Mouse (Mus musculus) embryonic facial prominence, embryonic 14.5 days (tissue): Measurements from ENCODE around the gene Ctnnd2. TPM values are rescaled to one million over a fixed set of nuclear protein-coding genes. Genes with fewer than 3 reads are reported as not detected.
A peak's percentile ranks its signal among the peaks of the same experiment; 100 is the strongest.

Experiments
- ATAC-seq: fragments of 200-750 bp; cut with Nextera tagmentation; 2 replicates; pipeline ENCODE4 v1.8.0; 2017; ENCODE audit warnings: low read depth, moderate number of reproducible peaks, moderate TSS enrichment
- DNase-seq: peaks from one replicate; pipeline ENCODE4 v3.0.0-alpha.2; 2015; ENCODE audit warnings: low spot score
- H3K27ac ChIP-seq: fragments of 300-500 bp; sonication (generic); replicated peaks from 2 replicates; pipeline ENCODE4 v1.5.1; 2014; ENCODE audit warnings: low read depth, mild to moderate bottlenecking, low read length, moderate library complexity
- H3K27me3 ChIP-seq: fragments of 300-500 bp; sonication (generic); replicated peaks from 2 replicates; pipeline ENCODE4 v1.6.1; 2014; ENCODE audit warnings: low read length; ENCODE audit not compliant: control insufficient read depth, insufficient read depth
- H3K36me3 ChIP-seq: fragments of 300-500 bp; sonication (generic); 2 replicates; pipeline ENCODE4 v1.6.1; 2014; ENCODE audit warnings: low read length, mixed read lengths; ENCODE audit not compliant: control insufficient read depth, insufficient read depth
- H3K4me1 ChIP-seq: fragments of 300-500 bp; sonication (generic); 2 replicates; pipeline ENCODE4 v1.6.1; 2014; ENCODE audit warnings: antibody characterized with exemption, low read length; ENCODE audit not compliant: control insufficient read depth, insufficient read depth
- H3K4me2 ChIP-seq: fragments of 300-500 bp; sonication (generic); 2 replicates; pipeline ENCODE4 v1.6.1; 2014; ENCODE audit warnings: low read depth, mild to moderate bottlenecking, low read length, moderate library complexity, mixed read lengths
- H3K4me3 ChIP-seq: fragments of 300-500 bp; sonication (generic); 2 replicates; pipeline ENCODE4 v1.5.1; 2014; ENCODE audit warnings: low read depth, mild to moderate bottlenecking, low read length
- H3K9ac ChIP-seq: fragments of 300-500 bp; sonication (generic); 2 replicates; pipeline ENCODE4 v1.6.1; 2014; ENCODE audit warnings: low read depth, mild to moderate bottlenecking, low read length, moderate library complexity, mixed read lengths
- H3K9me3 ChIP-seq: fragments of 300-500 bp; sonication (generic); 2 replicates; pipeline ENCODE4 v1.6.1; 2016; ENCODE audit warnings: low read length; ENCODE audit not compliant: control insufficient read depth
- WGBS: fragments of 180-500 bp; shearing (Covaris S2); extraction: QIAGEN DNeasy Blood & Tissue Kit; methylation state at CpG from one replicate; pipeline ENCODE4 v1.1.7; 2014; 5-methylcytosine and 5-hydroxymethylcytosine counted together
- polyA plus RNA-seq: library from polyadenylated mRNA; unstranded; fragments of >200 nt; fragmentation: Nextera tagmentation; extraction: Ambion mirVana; gene quantifications from 2 replicates; pipeline ENCODE4 v1.2.1, GENCODE M21; 2014

Gene Ctnnd2
- polyA plus RNA-seq, 1 experiment from 2014 or later, result 7.9 TPM

- no peak for ATAC-seq
- WGBS, result 56% methylated on average over 5 of the region's 5 CpGs
Observed at GRCm38 (mm10) chr15:30212746-30213145, 40.4 kb downstream of the Ctnnd2 start.

GRCm38 (mm10) chr15:30215871-30216270, 43.5 kb downstream of the Ctnnd2 start:
- no peaks in the 10 kb centered on the region for H3K36me3 ChIP-seq
- DNase-seq (no peak), ATAC-seq (no peak)
- no peaks in the 10 kb centered on the region for H3K4me1 ChIP-seq
- H3K9me3 ChIP-seq, result no peaks in the 10 kb centered on the region
- no peak overlapping the region for H3K4me3 ChIP-seq
- no peak overlapping the region for H3K4me2 ChIP-seq
- 72% methylated on average over 4 of the region's 4 CpGs for WGBS
- H3K27ac ChIP-seq, result no peak overlapping the region
- no peak overlapping the region for H3K9ac ChIP-seq
- no peaks in the 10 kb centered on the region for H3K27me3 ChIP-seq

More at GRCm38 (mm10) chr15:30212746-30213145, 40.4 kb downstream of the Ctnnd2 start:
- Histone ChIP-seq H3K9me3 (no peaks in the 10 kb centered on the region), H3K36me3 (no peaks in the 10 kb centered on the region), H3K4me3 (no peak overlapping the region), H3K27me3 (no peaks in the 10 kb centered on the region), H3K9ac (no peak overlapping the region), H3K27ac (no peak overlapping the region), H3K4me2 (no peak overlapping the region), H3K4me1 (no peaks in the 10 kb centered on the region)
- DNase-seq, result no peak

- no peaks in the 10 kb centered on the region for H3K27me3 ChIP-seq
- no peaks in the 10 kb centered on the region for H3K4me1 ChIP-seq
- 87% methylated on average over 4 of the region's 4 CpGs for WGBS
- DNase-seq, result no peak
- H3K4me3 ChIP-seq, result no peak overlapping the region
- H3K27ac ChIP-seq, result no peak overlapping the region
- ATAC-seq, result no peak
- no peak overlapping the region for H3K9ac ChIP-seq
- no peak overlapping the region for H3K4me2 ChIP-seq
- H3K9me3 ChIP-seq, result no peaks in the 10 kb centered on the region
- H3K36me3 ChIP-seq, result no peaks in the 10 kb centered on the region
Observed at GRCm38 (mm10) chr15:30229112-30229511, 56.7 kb downstream of the Ctnnd2 start.

GRCm38 (mm10) chr15:30235210-30236034, 63.0 kb downstream of the Ctnnd2 start:
- no peak overlapping the region for H3K27ac ChIP-seq
- H3K4me3 ChIP-seq, result no peak overlapping the region
- H3K9me3 ChIP-seq, result no peaks in the 10 kb centered on the region
- H3K4me1 ChIP-seq, result no peaks in the 10 kb centered on the region
- DNase-seq (no peak), ATAC-seq (no peak)
- WGBS, result 83% methylated on average over 10 of the region's 10 CpGs
- H3K4me2 ChIP-seq, result no peak overlapping the region
- no peaks in the 10 kb centered on the region for H3K36me3 ChIP-seq
- H3K9ac ChIP-seq, result no peak overlapping the region
- no peaks in the 10 kb centered on the region for H3K27me3 ChIP-seq

- H3K36me3 ChIP-seq, result no peaks in the 10 kb centered on the region
- H3K4me3 ChIP-seq, result no peak overlapping the region
- no peak overlapping the region for H3K27ac ChIP-seq
- H3K27me3 ChIP-seq, result no peaks in the 10 kb centered on the region
- ATAC-seq (no peak), DNase-seq (peak; percentile 48)
- no peaks in the 10 kb centered on the region for H3K4me1 ChIP-seq
- no peaks in the 10 kb centered on the region for H3K9me3 ChIP-seq
- H3K4me2 ChIP-seq, result no peak overlapping the region
- 89% methylated on average over 2 of the region's 2 CpGs for WGBS
- H3K9ac ChIP-seq, result no peak overlapping the region
Observed at GRCm38 (mm10) chr15:30240881-30241280, 68.5 kb downstream of the Ctnnd2 start.

- Histone ChIP-seq H3K4me2 (no peak overlapping the region), H3K36me3 (no peaks in the 10 kb centered on the region), H3K27ac (no peak overlapping the region), H3K4me3 (no peak overlapping the region), H3K9me3 (no peaks in the 10 kb centered on the region), H3K4me1 (no peaks in the 10 kb centered on the region), H3K27me3 (no peaks in the 10 kb centered on the region), H3K9ac (no peak overlapping the region)
- no peak for ATAC-seq
- no peak for DNase-seq
- 90% methylated on average over 10 of the region's 10 CpGs for WGBS
Observed at GRCm38 (mm10) chr15:30268822-30269221, 96.4 kb downstream of the Ctnnd2 start.

- Histone ChIP-seq H3K4me2 (no peak overlapping the region), H3K36me3 (no peaks in the 10 kb centered on the region), H3K4me3 (no peak overlapping the region), H3K27me3 (no peaks in the 10 kb centered on the region), H3K9ac (no peak overlapping the region), H3K4me1 (no peaks in the 10 kb centered on the region), H3K9me3 (no peaks in the 10 kb centered on the region), H3K27ac (no peak overlapping the region)
- DNase-seq (peak; percentile 64), ATAC-seq (peak; percentile 67)
- 60% methylated on average over 8 of the region's 8 CpGs for WGBS
Observed at GRCm38 (mm10) chr15:30271141-30271572, 98.8 kb downstream of the Ctnnd2 start.

- WGBS, result 81% methylated on average over 4 of the region's 4 CpGs
- Histone ChIP-seq H3K4me1 (no peaks in the 10 kb centered on the region), H3K36me3 (no peaks in the 10 kb centered on the region), H3K4me2 (no peak overlapping the region), H3K9me3 (no peaks in the 10 kb centered on the region), H3K27ac (no peak overlapping the region), H3K4me3 (no peak overlapping the region), H3K27me3 (no peaks in the 10 kb centered on the region), H3K9ac (no peak overlapping the region)
- ATAC-seq (no peak), DNase-seq (no peak)
Observed at GRCm38 (mm10) chr15:30272326-30272725, 99.9 kb downstream of the Ctnnd2 start.

- no peak overlapping the region for H3K9ac ChIP-seq
- ATAC-seq (no peak), DNase-seq (no peak)
- no peaks in the 10 kb centered on the region for H3K36me3 ChIP-seq
- H3K9me3 ChIP-seq, result no peaks in the 10 kb centered on the region
- WGBS, result 84% methylated on average over 5 of the region's 5 CpGs
- H3K4me2 ChIP-seq, result no peak overlapping the region
- no peak overlapping the region for H3K4me3 ChIP-seq
- H3K4me1 ChIP-seq, result no peaks in the 10 kb centered on the region
- no peaks in the 10 kb centered on the region for H3K27me3 ChIP-seq
- H3K27ac ChIP-seq, result no peak overlapping the region
Observed at GRCm38 (mm10) chr15:30275721-30276120, 103.3 kb downstream of the Ctnnd2 start.
